27 mouse cellular contexts compared by ENCODE assay signal in genomic region chr1:115847605-115848004, GRCm38 (mm10).
DNase-seq lines count a peak whose midpoint lies in the region; ATAC-seq and TF ChIP-seq lines count a peak whose summit lies in the region.
"Had no signal": no experiment of that assay in that cellular context is flagged by ENCODE, and none has a peak within 500 bp of the region (broad histone marks: within the 10 kb centered on the region; RNA-seq: fewer than 3 reads in every experiment).

No protein-coding gene starts in this region.

- no peaks in the 10 kb centered on the region for H3K9me3 ChIP-seq in forebrain, embryonic 14.5 days (replicated peaks; ENCODE audit: control insufficient read depth, low read length)
- H3K9me3 ChIP-seq in forebrain, embryonic 11.5 days (ENCODE audit: control insufficient read depth, low read length) = no peaks in the 10 kb centered on the region
- H3K9me3 ChIP-seq in limb, embryonic 13.5 days = no peaks in the 10 kb centered on the region
- H3K9me3 ChIP-seq in limb, embryonic 10.5 days (replicated peaks) = no peaks in the 10 kb centered on the region
- H3K9me3 ChIP-seq in embryonic facial prominence, embryonic 14.5 days (ENCODE audit: control insufficient read depth, low read length) = no peaks in the 10 kb centered on the region
- H3K9me3 ChIP-seq: embryonic facial prominence, embryonic 15.5 days; forebrain, embryonic 13.5 days; heart, embryonic 10.5 days; heart, embryonic 13.5 days; hindbrain, embryonic 12.5 days; hindbrain, embryonic 15.5 days had no signal

- no peak overlapping the region for H3K9ac ChIP-seq in forebrain, embryonic 14.5 days (ENCODE audit: low read length)
- no peak overlapping the region for H3K9ac ChIP-seq in forebrain, embryonic 11.5 days (ENCODE audit: low read length)
- H3K9ac ChIP-seq in limb, embryonic 13.5 days = no peak overlapping the region
- no peak overlapping the region for H3K9ac ChIP-seq in embryonic facial prominence, embryonic 14.5 days (ENCODE audit: low read depth, low read length)
- H3K9ac ChIP-seq: embryonic facial prominence, embryonic 15.5 days; forebrain, embryonic 13.5 days; forebrain, postnatal 0 days; heart, embryonic 13.5 days; hindbrain, embryonic 12.5 days; hindbrain, embryonic 15.5 days had no signal

- H3K27ac ChIP-seq in forebrain, embryonic 14.5 days (ENCODE audit: low read depth, low read length) = no peak overlapping the region
- H3K27ac ChIP-seq in forebrain, embryonic 11.5 days (ENCODE audit: low read depth, low read length) = no peak overlapping the region
- H3K27ac ChIP-seq in limb, embryonic 13.5 days = no peak overlapping the region
- H3K27ac ChIP-seq in limb, embryonic 10.5 days = no peak overlapping the region
- H3K27ac ChIP-seq in embryonic facial prominence, embryonic 14.5 days (replicated peaks; ENCODE audit: low read depth, low read length) = no peak overlapping the region
- H3K27ac ChIP-seq: embryonic facial prominence, embryonic 15.5 days; forebrain, embryonic 13.5 days; heart, adult 2 months; heart, embryonic 10.5 days; heart, embryonic 13.5 days; hindbrain, embryonic 12.5 days; hindbrain, embryonic 15.5 days had no signal

- no peak overlapping the region for H3K4me3 ChIP-seq in forebrain, embryonic 14.5 days (ENCODE audit: low read depth, low read length)
- H3K4me3 ChIP-seq in forebrain, embryonic 11.5 days (ENCODE audit: low read depth, low read length) = no peak overlapping the region
- H3K4me3 ChIP-seq in limb, embryonic 13.5 days = no peak overlapping the region
- H3K4me3 ChIP-seq in limb, embryonic 10.5 days = no peak overlapping the region
- H3K4me3 ChIP-seq in embryonic facial prominence, embryonic 14.5 days (ENCODE audit: low read depth, low read length) = no peak overlapping the region
- H3K4me3 ChIP-seq: embryonic facial prominence, embryonic 15.5 days; forebrain, embryonic 13.5 days; heart, adult 2 months; heart, embryonic 10.5 days; heart, embryonic 13.5 days; hindbrain, embryonic 12.5 days; hindbrain, embryonic 15.5 days had no signal

- no peak overlapping the region for H3K4me2 ChIP-seq in forebrain, embryonic 14.5 days (ENCODE audit: low read length)
- H3K4me2 ChIP-seq in forebrain, embryonic 11.5 days (ENCODE audit: low read depth, low read length, severe bottlenecking) = no peak overlapping the region
- H3K4me2 ChIP-seq in limb, embryonic 13.5 days (replicated peaks) = no peak overlapping the region
- no peak overlapping the region for H3K4me2 ChIP-seq in embryonic facial prominence, embryonic 14.5 days (ENCODE audit: low read depth, low read length)
- H3K4me2 ChIP-seq: embryonic facial prominence, embryonic 15.5 days; forebrain, embryonic 13.5 days; heart, embryonic 13.5 days; hindbrain, embryonic 12.5 days; hindbrain, embryonic 15.5 days had no signal

- H3K36me3 ChIP-seq in forebrain, embryonic 14.5 days (ENCODE audit: control insufficient read depth, insufficient read depth, low read length) = no peaks in the 10 kb centered on the region
- no peaks in the 10 kb centered on the region for H3K36me3 ChIP-seq in forebrain, embryonic 11.5 days (ENCODE audit: control insufficient read depth, insufficient read depth, low read length)
- H3K36me3 ChIP-seq in limb, embryonic 13.5 days = no peaks in the 10 kb centered on the region
- no peaks in the 10 kb centered on the region for H3K36me3 ChIP-seq in limb, embryonic 10.5 days
- no peaks in the 10 kb centered on the region for H3K36me3 ChIP-seq in embryonic facial prominence, embryonic 14.5 days (ENCODE audit: control insufficient read depth, insufficient read depth, low read length)
- H3K36me3 ChIP-seq: embryonic facial prominence, embryonic 15.5 days; G1E; heart, embryonic 10.5 days; heart, embryonic 13.5 days; hindbrain, embryonic 12.5 days; hindbrain, embryonic 15.5 days had no signal

- 7% methylated on average over 2 of the region's 2 CpGs for WGBS in forebrain, embryonic 14.5 days
- WGBS in forebrain, embryonic 11.5 days = 30% methylated on average over 2 of the region's 2 CpGs
- 35% methylated on average over 2 of the region's 2 CpGs for WGBS in limb, embryonic 13.5 days
- 53% methylated on average over 2 of the region's 2 CpGs for WGBS in limb, embryonic 10.5 days
- 39% methylated on average over 2 of the region's 2 CpGs for WGBS in embryonic facial prominence, embryonic 14.5 days

- TF ChIP-seq CTCF in brain, embryonic 14.5 days (IDR thresholded peaks at IDR 0.05; ENCODE audit: borderline replicate concordance, extremely low read depth, insufficient read depth, insufficient read length) = no peak

- no peaks in the 10 kb centered on the region for H3K27me3 ChIP-seq in forebrain, embryonic 14.5 days (replicated peaks; ENCODE audit: control insufficient read depth, insufficient read depth, low read length)
- no peaks in the 10 kb centered on the region for H3K27me3 ChIP-seq in forebrain, embryonic 11.5 days (ENCODE audit: control insufficient read depth, insufficient read depth, low read length)
- H3K27me3 ChIP-seq in limb, embryonic 13.5 days = no peaks in the 10 kb centered on the region
- H3K27me3 ChIP-seq in limb, embryonic 10.5 days (ENCODE audit: low read depth, poor library complexity, severe bottlenecking) = no peaks in the 10 kb centered on the region
- no peaks in the 10 kb centered on the region for H3K27me3 ChIP-seq in embryonic facial prominence, embryonic 14.5 days (replicated peaks; ENCODE audit: control insufficient read depth, insufficient read depth, low read length)
- H3K27me3 ChIP-seq: CH12.LX; embryonic facial prominence, embryonic 15.5 days; forebrain, embryonic 13.5 days; heart, embryonic 13.5 days; hindbrain, embryonic 12.5 days; hindbrain, embryonic 15.5 days had no signal

- no peak for TF ChIP-seq POLR2A in brain, embryonic 14.5 days (IDR thresholded peaks at IDR 0.05; ENCODE audit: borderline replicate concordance, extremely low read depth, insufficient read depth, insufficient read length, poor library complexity, severe bottlenecking)

- DNase-seq in forebrain, embryonic 14.5 days (ENCODE audit: low spot score) = peak; percentile 11
- DNase-seq in forebrain, embryonic 11.5 days (ENCODE audit: low spot score) = no peak
- no peak for DNase-seq in limb, embryonic 10.5 days (ENCODE audit: low spot score)
- DNase-seq in brain, embryonic 14.5 days (ENCODE audit: low read depth) = peak; percentile 33
- DNase-seq in embryonic facial prominence, embryonic 14.5 days (ENCODE audit: low spot score) = peak; percentile 29
- no peak for DNase-seq in gastrocnemius, adult 18-20 months (ENCODE audit: low spot score)
- DNase-seq in cerebellum, adult 8-10 months = no peak
- DNase-seq: adrenal gland, adult 2 months; adrenal gland, postnatal 14 days; B cell, adult 2 months; cerebellum, adult 11-12 months; cerebellum, adult 9-10 months; cerebellum, postnatal 14 days; forebrain, postnatal 0 days; gastrocnemius, postnatal 25 days; heart, adult 2 months; heart, postnatal 14 days had no signal

- H3K4me1 ChIP-seq in forebrain, embryonic 14.5 days (ENCODE audit: control insufficient read depth, insufficient read depth, low read length) = no peaks in the 10 kb centered on the region
- no peaks in the 10 kb centered on the region for H3K4me1 ChIP-seq in forebrain, embryonic 11.5 days (replicated peaks; ENCODE audit: control insufficient read depth, insufficient read depth, low read length)
- no peaks in the 10 kb centered on the region for H3K4me1 ChIP-seq in limb, embryonic 13.5 days
- H3K4me1 ChIP-seq in limb, embryonic 10.5 days = no peaks in the 10 kb centered on the region
- H3K4me1 ChIP-seq in embryonic facial prominence, embryonic 14.5 days (ENCODE audit: control insufficient read depth, insufficient read depth, low read length) = no peaks in the 10 kb centered on the region
- H3K4me1 ChIP-seq: embryonic facial prominence, embryonic 15.5 days; forebrain, embryonic 13.5 days; heart, embryonic 10.5 days; hindbrain, embryonic 12.5 days; hindbrain, embryonic 15.5 days had no signal

- no peak for ATAC-seq in forebrain, embryonic 14.5 days
- ATAC-seq in forebrain, embryonic 11.5 days (replicated peaks; ENCODE audit: low FRiP score) = no peak
- ATAC-seq in limb, embryonic 13.5 days (ENCODE audit: low FRiP score, low read depth) = peak; percentile 59
- peak; percentile 53; the same call in 1 of the 2 replicates for ATAC-seq in embryonic facial prominence, embryonic 14.5 days (ENCODE audit: low read depth)
- ATAC-seq: forebrain, embryonic 13.5 days; forebrain, postnatal 0 days; intestine, postnatal 0 days had no signal

Comparison
In these comparisons a context has a peak if more than half of its experiments do, and no peak if none do; other contexts are left out.
1. DNase-seq: peak in forebrain, embryonic 14.5 days (single experiment), brain, embryonic 14.5 days (single experiment) and embryonic facial prominence, embryonic 14.5 days (single experiment); none in forebrain, embryonic 11.5 days (single experiment), limb, embryonic 10.5 days (single experiment), gastrocnemius, adult 18-20 months (single experiment) and cerebellum, adult 8-10 months (single experiment).
2. ATAC-seq: peak in limb, embryonic 13.5 days (single experiment) and embryonic facial prominence, embryonic 14.5 days (single experiment); none in forebrain, embryonic 14.5 days (single experiment) and forebrain, embryonic 11.5 days (single experiment).